Mouse (Mus musculus) lung, postnatal 0 days (tissue): Measurements from ENCODE around the gene Smim15.
A peak's percentile ranks its signal among the peaks of the same experiment; 100 is the strongest.

Experiments used
- CTCF ChIP-seq: IDR thresholded peaks from 2 replicates; pipeline ENCODE4 v1.5.1; 2016; ENCODE audit warnings: antibody characterized with exemption, mild to moderate bottlenecking
- EP300 ChIP-seq: IDR thresholded peaks from 2 replicates; pipeline ENCODE4 v1.6.1; 2016; ENCODE audit warnings: antibody characterized with exemption, mild to moderate bottlenecking, control low read depth

GRCm38 (mm10) chr13:108063374-108064134 lies 19.3 kb downstream of the Smim15 start:
- TF ChIP-seq CTCF = peak; percentile 28
- no peak for TF ChIP-seq EP300
